Mouse (Mus musculus) macrophage (primary cell): ENCODE measurements around the gene Gm20390. TPM values are rescaled to one million over a fixed set of nuclear protein-coding genes. Genes with fewer than 3 reads are reported as not detected.
"Not testable (repeated sequence)": the region's sequence is repeated elsewhere in the genome, so short reads cannot be mapped to it uniquely, and the experiment has no call there.

Source experiments
- H3K27ac ChIP-seq: fragments of 350-480 bp; formaldehyde crosslinking; 2 replicates; pipeline ENCODE4 v1.9.0; 2021
- H3K36me3 ChIP-seq: fragments of 350-480 bp; formaldehyde crosslinking; 2 replicates; pipeline ENCODE4 v1.9.0; 2021; ENCODE audit errors: inconsistent target
- H3K4me3 ChIP-seq: fragments of 350-480 bp; formaldehyde crosslinking; 2 replicates; pipeline ENCODE4 v1.9.0; 2021; ENCODE audit errors: inconsistent target
- H3K79me2 ChIP-seq: fragments of 350-480 bp; formaldehyde crosslinking; 2 replicates; pipeline ENCODE4 v1.9.0; 2021; ENCODE audit errors: inconsistent target
- WGBS: methylation state at CpG from one replicate; pipeline ENCODE4 v1.1.7; 2026; ENCODE audit warnings: inconsistent platforms; ENCODE audit not compliant: missing documents; 5-methylcytosine and 5-hydroxymethylcytosine counted together
- polyA plus RNA-seq: library from polyadenylated mRNA; stranded (reverse); fragments of 250-400 nt; gene quantifications from 3 replicates; pipeline ENCODE4 v1.2.4, GENCODE M21; 2018; ENCODE audit warnings: inconsistent platforms

Gm20390 gene
- polyA plus RNA-seq, 1 experiment from 2014 or later, result 6.1 TPM

DNA sequence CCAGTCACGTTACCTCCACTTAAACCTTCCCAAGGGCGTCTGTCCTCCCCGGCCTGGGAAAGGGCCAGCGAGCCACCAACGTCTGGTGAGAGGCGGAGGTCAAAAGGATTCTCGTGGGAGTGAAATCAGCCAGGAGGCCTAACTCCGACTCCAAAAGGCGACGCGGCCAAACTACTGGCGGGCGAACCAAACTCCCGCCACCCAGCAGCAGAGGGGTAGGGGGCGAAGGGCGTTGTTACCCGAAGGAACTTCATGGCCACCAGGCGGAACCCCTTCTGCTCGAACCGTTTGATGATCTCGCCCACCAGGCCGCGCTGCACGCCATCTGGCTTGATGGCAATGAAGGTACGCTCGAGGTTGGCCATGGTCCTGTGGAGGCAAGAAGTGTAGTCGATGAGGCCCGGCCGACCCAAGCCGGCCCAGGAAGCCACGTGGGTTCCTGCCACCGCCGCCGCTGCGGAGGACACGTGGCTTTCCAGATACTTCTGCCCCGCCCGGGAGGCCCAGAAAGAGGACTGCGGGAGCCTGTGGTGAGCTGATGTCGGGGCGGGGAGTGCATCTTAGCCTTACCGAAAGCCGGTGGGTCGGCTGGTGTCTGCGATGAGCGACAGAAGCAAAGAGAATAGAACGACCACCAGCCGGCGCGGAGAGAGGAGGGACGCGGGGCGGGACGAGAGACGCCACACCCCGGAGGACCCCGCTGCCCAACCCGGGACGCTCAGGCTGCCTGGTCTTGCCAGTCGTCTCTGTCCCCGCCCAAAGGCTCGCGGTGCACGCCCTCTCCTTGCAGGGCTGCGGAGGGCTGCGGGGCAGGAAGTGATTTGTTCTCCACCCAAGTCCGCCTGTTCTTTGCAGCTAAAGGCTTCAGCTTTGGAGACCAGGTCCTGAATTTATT is 12.6 kb downstream of the Gm20390 start:
- peak overlapping the region; percentile 88 for H3K27ac ChIP-seq
- under 1% methylated on average over 60 of the region's 67 CpGs for WGBS
- peaks cover 23% of the 10 kb centered on the region; the same call in 1 of the 2 replicates for H3K36me3 ChIP-seq

DNA sequence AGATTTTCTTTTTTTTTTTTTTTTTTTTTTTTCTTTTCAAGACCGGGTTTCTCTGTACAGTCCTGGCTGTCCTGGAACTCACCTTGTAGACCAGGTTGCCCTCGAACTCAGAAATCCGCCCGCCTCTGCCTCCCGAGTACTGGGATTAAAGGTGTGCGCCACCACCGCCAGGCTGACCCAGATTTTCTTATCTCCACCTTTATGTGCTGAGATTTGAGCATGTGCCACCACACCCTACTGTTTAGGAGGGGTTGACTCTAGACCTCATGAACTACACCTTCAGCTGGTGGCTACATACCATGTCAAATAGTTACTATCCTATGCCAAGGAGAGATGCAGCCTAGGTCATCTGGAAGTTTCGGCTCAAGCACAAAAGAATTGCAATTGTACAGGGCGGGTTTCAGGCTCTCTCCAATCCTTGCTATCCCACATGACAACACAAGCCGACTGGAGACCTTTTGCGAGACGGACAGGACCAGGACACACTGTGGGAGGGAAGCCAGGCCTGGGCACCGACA is 13.3 kb downstream of the Gm20390 start:
- Histone ChIP-seq H3K27ac (peak overlapping the region; percentile 88), H3K4me3 (peak overlapping the region; percentile 87), H3K79me2 (peaks cover 36% of the 10 kb centered on the region), H3K36me3 (peaks cover 21% of the 10 kb centered on the region; the same call in 1 of the 2 replicates)
- 41% methylated on average over 13 of the region's 13 CpGs for WGBS

More for the DNA sequence above, 12.6 kb downstream of the Gm20390 start:
- Histone ChIP-seq H3K79me2 (peaks cover 36% of the 10 kb centered on the region), H3K4me3 (peak overlapping the region; percentile 87)

DNA sequence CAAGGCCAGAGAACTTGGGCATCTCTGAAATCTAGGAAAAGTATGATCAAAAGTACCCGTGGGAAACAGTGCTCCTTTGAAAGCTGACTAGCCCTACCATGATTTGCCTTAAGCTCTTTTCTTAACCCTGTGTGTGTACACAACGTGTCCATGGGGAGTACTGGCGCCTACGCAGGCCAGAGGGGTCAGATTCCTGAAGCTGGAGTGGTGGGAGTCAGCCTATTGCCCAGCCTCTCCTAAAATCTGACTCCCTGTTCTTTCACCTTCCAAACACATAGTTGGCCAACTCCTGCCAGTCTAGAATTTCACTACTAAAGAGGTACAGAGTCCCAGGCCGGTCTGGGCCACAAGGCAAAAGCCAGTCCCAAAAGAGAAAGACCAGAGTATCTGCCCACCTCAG is 15.7 kb downstream of the Gm20390 start:
- Histone ChIP-seq H3K4me3 (no peak overlapping the region), H3K79me2 (peaks cover 36% of the 10 kb centered on the region), H3K27ac (no peak overlapping the region), H3K36me3 (peaks cover 18% of the 10 kb centered on the region; the same call in 1 of the 2 replicates)
- WGBS, result 97% methylated on average over 5 of the region's 5 CpGs

DNA sequence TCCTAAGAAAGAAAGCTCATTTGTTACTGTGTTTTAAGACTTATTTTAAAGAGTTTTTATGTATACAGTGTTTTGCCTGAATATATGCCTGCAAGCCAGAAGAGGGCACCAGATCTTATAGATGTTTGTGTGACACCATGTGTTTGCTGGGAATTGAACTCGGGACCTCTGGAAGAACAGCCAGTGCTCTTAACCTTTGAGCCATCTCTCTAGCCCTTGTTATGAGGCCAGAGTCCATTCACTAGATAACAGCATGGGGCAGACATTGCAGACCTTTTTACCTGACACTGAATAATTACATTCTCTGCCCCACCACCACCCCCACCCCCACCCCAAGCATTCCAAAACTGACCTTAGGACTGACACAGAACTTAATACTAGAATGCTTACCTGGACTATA is 18.0 kb downstream of the Gm20390 start:
- 100% methylated on average over 1 of the region's 1 CpGs for WGBS
- H3K36me3 ChIP-seq, result peaks cover 18% of the 10 kb centered on the region; the same call in 1 of the 2 replicates
- peaks cover 32% of the 10 kb centered on the region for H3K79me2 ChIP-seq

DNA sequence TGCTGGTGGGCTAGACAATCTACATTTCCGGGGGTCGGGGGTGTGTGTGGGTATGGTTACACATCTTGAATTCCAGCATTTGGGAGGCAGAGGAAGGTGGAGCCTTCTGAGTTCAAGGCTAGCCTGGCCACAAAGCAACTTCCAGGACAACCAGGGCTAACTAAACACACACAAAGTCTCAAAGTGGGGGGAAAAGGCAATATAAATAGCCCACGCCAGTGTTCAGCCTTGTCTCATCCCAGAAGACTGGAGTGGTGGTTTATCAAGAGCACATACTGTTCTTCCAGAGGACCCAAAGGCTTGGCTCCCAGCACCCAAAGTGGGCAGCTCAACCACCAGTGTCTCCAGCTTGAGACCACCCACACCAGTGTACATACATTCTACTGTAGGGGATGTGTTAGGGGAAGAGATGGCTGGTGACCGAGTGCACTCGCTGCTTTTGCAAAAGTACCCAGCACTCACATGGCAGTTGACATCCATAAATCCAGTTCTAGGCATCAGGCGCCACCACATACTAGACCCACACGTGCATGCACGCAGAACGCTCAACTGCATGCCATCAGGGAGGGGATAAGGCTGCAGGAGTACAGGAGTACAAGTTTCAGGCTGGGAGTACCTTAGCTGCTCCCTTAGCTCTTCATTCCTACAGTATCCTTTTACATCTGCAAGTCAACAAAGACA is 19.1 kb downstream of the Gm20390 start:
- 89% methylated on average over 9 of the region's 9 CpGs for WGBS
- H3K36me3 ChIP-seq, result peaks cover 18% of the 10 kb centered on the region; the same call in 1 of the 2 replicates

More for the DNA sequence above, 18.0 kb downstream of the Gm20390 start:
- Histone ChIP-seq H3K27ac (no peak overlapping the region), H3K4me3 (no peak overlapping the region)

DNA sequence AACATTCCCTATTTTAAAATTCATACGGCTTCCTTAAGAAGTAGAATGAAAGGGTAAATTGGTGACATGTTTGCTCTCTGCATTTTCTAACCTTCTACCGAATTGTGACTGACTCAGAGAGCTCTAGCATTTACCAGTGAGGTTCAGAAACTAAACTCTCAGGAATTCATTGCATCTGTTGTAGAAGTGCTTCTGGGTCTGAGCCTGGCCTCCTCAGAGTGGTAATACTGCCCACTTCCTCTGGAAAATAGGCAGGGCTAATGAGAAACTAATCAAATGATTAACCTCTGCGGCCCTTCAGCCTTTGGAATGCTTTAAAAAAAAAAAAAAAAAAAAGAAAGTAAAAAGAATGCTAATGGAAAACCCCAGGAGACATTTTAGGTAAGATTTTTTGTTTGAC is 23.1 kb downstream of the Gm20390 start:
- Histone ChIP-seq H3K27ac (no peak overlapping the region), H3K36me3 (peaks cover 10% of the 10 kb centered on the region; the same call in 1 of the 2 replicates), H3K79me2 (no peaks in the 10 kb centered on the region), H3K4me3 (no peak overlapping the region)
- WGBS, result 97% methylated on average over 3 of the region's 3 CpGs

More for the DNA sequence above, 19.1 kb downstream of the Gm20390 start:
- Histone ChIP-seq H3K27ac (no peak overlapping the region), H3K4me3 (no peak overlapping the region), H3K79me2 (peaks cover 22% of the 10 kb centered on the region)

DNA sequence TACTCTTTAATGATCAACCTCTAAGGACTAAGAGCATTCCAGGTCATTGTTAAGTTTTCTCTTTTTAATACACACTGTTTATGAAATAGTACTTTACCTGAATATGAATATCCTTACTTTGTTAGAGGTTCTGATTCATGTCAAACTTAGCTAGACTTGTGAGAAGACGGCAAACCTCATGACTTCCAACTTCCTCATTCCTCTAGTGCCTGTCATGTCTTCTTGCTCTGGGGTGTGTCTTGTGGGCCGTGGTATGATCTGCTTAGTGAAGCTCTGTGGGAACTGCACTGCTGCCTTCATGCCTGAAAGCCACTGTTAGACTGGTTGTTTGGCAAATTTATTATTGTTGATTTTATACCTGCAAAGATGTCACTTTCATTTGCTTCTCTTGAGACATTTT is 27.2 kb downstream of the Gm20390 start:
- Histone ChIP-seq H3K4me3 (no peak overlapping the region), H3K36me3 (no peaks in the 10 kb centered on the region), H3K27ac (peak overlapping the region; percentile 38), H3K79me2 (no peaks in the 10 kb centered on the region)
- 0% methylated on average over 2 of the region's 2 CpGs for WGBS

DNA sequence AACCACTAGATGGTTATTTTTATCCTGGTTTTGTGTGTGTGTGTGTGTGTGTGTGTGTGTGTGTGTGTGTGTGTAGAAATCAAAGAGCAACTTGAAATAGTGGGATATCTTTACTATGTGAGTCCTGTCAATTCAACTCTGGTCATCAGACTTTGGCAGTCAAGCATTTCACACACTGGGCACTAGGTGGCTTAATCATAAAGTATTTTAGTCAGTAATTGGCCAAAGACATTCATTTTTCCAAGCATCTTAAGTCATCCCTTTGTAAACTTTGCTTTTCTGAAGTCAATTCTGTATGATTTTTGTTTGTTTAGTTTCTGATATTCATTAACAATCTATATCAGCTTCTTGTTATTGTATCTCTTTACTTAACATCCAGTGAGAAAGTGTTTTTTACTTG is 39.0 kb downstream of the Gm20390 start:
- H3K79me2 ChIP-seq, result no peaks in the 10 kb centered on the region
- H3K27ac ChIP-seq, result no peak overlapping the region
- peaks cover 38% of the 10 kb centered on the region for H3K36me3 ChIP-seq
- H3K4me3 ChIP-seq, result no peak overlapping the region

DNA sequence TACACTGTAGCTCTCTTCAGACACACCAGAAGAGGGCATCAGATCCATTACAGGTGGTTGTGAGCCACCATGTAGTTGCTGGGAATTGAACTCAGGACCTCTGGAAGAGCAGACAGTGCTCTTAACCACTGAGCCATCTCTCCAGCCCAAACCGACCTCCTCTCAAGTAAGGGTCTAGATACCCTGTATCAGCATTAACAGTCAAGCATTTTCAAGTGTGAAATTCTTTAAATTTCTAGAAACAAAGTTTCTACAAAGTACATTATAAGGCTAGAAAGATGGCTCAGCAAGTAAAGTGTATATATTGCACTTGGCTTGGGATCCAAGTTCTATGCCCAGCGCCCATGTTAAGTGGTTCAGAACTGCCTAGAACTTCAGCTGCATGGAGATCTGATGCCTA is 53.1 kb downstream of the Gm20390 start:
- H3K36me3 ChIP-seq, result peaks cover 56% of the 10 kb centered on the region
- H3K27ac ChIP-seq, H3K4me3 ChIP-seq, H3K79me2 ChIP-seq: not testable (repeated sequence)
- WGBS, result 93% methylated on average over 2 of the region's 2 CpGs

DNA sequence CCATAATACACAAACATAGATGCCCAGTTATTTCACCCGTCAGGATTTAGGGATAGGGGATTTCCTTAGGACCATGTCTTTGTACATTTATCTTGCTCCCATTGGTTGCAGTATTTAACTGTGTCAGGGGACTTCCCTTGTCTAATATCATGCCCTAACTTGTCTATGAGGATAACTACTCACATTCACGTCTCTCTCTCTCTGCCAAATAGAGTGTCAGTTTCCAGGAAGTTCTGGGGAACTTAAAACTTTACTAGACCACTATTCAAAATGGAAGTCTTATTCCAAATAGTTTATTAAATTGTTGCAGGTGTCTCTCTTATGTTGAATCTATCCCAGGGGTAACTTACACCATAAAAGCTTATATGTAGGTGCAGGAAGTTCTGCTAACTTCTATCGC is 56.5 kb downstream of the Gm20390 start:
- Histone ChIP-seq H3K4me3 (no peak overlapping the region), H3K27ac (no peak overlapping the region), H3K36me3 (peaks cover 65% of the 10 kb centered on the region), H3K79me2 (no peaks in the 10 kb centered on the region)
- 91% methylated on average over 3 of the region's 3 CpGs for WGBS

DNA sequence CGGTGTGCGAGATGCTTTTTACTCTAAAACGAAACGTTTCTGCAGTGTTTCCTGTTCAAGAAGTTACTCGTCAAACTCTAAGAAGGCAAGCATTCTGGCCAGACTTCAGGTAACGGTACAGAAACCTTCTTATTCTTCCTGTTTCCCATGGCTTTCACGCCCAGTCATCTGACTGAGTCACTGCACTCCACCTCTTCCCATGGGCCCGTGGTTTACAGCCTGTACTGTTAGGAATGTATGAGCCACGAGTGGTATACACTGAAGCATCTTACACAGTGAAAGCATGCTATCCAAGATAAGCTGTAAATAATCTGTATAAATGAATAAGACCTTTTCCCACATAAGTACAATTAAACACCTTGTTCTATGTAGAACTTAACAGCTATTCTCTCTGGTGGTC is 59.3 kb downstream of the Gm20390 start:
- 72% methylated on average over 9 of the region's 9 CpGs for WGBS
- Histone ChIP-seq H3K36me3 (peaks cover 71% of the 10 kb centered on the region), H3K79me2 (no peaks in the 10 kb centered on the region; the same call in 1 of the 2 replicates), H3K27ac (no peak overlapping the region), H3K4me3 (no peak overlapping the region)

DNA sequence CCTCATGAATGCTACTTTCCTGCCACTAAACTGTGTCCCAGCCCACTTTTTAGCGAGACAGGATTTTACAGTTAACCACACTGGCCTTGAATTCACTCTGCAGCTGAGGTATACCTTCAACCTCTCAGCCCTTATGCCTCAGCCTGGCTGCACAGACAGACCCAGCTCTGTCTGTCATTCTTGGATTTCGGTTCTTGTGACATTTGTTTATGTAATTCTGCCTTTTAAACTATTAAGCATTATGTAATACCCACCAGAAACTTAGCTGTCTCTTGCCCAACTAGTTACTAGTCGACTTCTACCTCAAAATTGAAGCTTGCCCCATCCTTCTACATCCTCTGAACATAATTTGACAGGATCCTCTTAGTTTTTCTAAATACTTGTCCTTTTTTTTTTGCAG is 60.3 kb downstream of the Gm20390 start:
- WGBS, result 62% methylated on average over 3 of the region's 3 CpGs
- H3K36me3 ChIP-seq, result peaks cover 61% of the 10 kb centered on the region
- no peak overlapping the region for H3K4me3 ChIP-seq
- no peaks in the 10 kb centered on the region; the same call in 1 of the 2 replicates for H3K79me2 ChIP-seq
- H3K27ac ChIP-seq, result no peak overlapping the region

DNA sequence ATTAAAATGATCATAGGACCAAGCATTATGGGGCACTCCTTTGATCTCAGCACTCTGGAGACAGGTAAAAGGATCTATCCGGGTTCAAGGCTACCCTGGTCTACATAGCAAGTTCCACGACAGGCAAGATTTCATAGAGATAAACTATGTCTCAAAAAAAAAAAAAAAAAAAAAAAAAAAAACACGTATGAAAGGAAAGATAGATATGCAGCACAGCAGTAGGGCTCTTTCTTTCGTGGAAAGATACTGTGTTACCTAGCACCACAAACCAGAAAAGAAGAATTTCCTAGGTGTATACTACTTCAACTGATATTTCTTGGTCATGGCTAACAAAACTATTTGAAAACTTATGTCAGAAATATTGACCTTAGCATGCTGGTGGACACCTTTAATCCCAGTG is 61.3 kb downstream of the Gm20390 start:
- peaks cover 57% of the 10 kb centered on the region for H3K36me3 ChIP-seq
- H3K4me3 ChIP-seq, result no peak overlapping the region
- no peak overlapping the region for H3K27ac ChIP-seq
- WGBS, result 93% methylated on average over 3 of the region's 4 CpGs
- H3K79me2 ChIP-seq, result peaks cover 2% of the 10 kb centered on the region; the same call in 1 of the 2 replicates
